Mouse (Mus musculus) natural killer cell, adult 2 months (primary cell): ENCODE data around the gene Cdkn2c.

Experiments
- DNase-seq, 2 experiments: peaks; one replicate each; pipeline ENCODE4 v3.0.0; 2022; ENCODE audit warnings: low spot score in 2 of 2

Cdkn2c gene

GRCm38 (mm10) chr4:109657851-109658500 lies 9.0 kb downstream of the Cdkn2c start:
- DNase-seq, result peak in 1 of 2 experiments; percentile 2

GRCm38 (mm10) chr4:109657021-109657850 lies 9.8 kb downstream of the Cdkn2c start:
- peak in 1 of 2 experiments; percentile 32 for DNase-seq

- no peak for DNase-seq
Observed at GRCm38 (mm10) chr4:109656301-109656700, 10.7 kb downstream of the Cdkn2c start.

- no peak for DNase-seq
Observed at GRCm38 (mm10) chr4:109655738-109656137, 11.3 kb downstream of the Cdkn2c start.

GRCm38 (mm10) chr4:109654701-109655100 lies 12.3 kb downstream of the Cdkn2c start:
- DNase-seq, result no peak

GRCm38 (mm10) chr4:109653251-109653650 lies 13.7 kb downstream of the Cdkn2c start:
- no peak for DNase-seq

GRCm38 (mm10) chr4:109649331-109649730 lies 17.7 kb downstream of the Cdkn2c start:
- DNase-seq, result no peak

- DNase-seq, result no peak
Observed at GRCm38 (mm10) chr4:109647281-109647680, 19.7 kb downstream of the Cdkn2c start.

- DNase-seq, result no peak
Observed at GRCm38 (mm10) chr4:109641451-109641850, 25.5 kb downstream of the Cdkn2c start.

- no peak for DNase-seq
Observed at GRCm38 (mm10) chr4:109640141-109640540, 26.8 kb downstream of the Cdkn2c start.

GRCm38 (mm10) chr4:109639356-109639755 lies 27.6 kb downstream of the Cdkn2c start:
- no peak for DNase-seq

- peak in 1 of 2 experiments; percentile 7 for DNase-seq
Observed at GRCm38 (mm10) chr4:109634971-109635370, 32.0 kb downstream of the Cdkn2c start.

- DNase-seq, result no peak
Observed at GRCm38 (mm10) chr4:109631029-109631428, 36.0 kb downstream of the Cdkn2c start.

- DNase-seq, result no peak
Observed at GRCm38 (mm10) chr4:109630215-109630614, 36.8 kb downstream of the Cdkn2c start.

- no peak for DNase-seq
Observed at GRCm38 (mm10) chr4:109612596-109612995, 54.4 kb downstream of the Cdkn2c start.
